Mouse (Mus musculus): ENCODE measurements around the gene Ehd2.

The Ehd2 gene

DNA sequence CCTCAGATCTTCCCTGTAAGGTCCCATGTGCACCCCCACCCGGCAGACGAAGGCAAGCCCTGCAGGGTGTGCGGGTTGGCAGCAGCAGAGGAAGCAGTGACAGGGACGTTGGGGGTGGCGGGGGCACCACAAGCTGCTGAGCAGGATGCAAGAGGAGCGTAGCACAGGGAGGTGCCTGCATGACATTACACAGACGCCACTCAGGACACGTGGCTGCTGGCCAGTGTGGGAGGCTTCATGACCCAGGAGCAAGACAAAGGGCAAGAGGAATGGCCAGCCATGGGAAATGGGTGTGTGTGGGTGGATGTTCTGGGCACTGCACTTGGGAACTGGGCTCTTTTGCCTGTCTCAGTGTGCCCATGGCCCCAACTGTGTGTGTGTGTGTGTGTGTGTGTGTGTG lies 12.9 kb upstream of the Ehd2 start:
- ATAC-seq (ENCODE audit: insufficient number of reproducible peaks, low FRiP score, low TSS enrichment), result no peak

DNA sequence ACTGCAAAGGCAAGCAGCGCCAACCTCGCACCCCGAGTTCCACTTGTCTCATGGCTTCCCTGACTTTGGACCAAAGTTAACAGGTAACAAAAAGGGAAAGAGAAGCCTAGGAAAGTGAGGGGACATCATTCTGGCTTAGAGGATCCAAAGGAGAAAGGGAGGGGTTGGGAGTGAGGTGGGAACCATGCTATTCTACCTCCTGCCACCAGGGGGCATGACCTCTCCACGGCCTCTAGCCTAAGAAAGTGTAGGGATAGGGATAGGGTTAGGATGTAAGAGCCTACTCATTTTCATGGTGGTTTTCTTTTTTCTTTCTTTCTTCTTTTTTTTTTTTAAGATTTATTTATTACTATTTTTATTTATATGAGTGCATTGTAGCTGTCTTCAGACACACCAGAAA lies 8.5 kb upstream of the Ehd2 start:
- no peak for ATAC-seq (ENCODE audit: insufficient number of reproducible peaks, low FRiP score, low TSS enrichment)

DNA sequence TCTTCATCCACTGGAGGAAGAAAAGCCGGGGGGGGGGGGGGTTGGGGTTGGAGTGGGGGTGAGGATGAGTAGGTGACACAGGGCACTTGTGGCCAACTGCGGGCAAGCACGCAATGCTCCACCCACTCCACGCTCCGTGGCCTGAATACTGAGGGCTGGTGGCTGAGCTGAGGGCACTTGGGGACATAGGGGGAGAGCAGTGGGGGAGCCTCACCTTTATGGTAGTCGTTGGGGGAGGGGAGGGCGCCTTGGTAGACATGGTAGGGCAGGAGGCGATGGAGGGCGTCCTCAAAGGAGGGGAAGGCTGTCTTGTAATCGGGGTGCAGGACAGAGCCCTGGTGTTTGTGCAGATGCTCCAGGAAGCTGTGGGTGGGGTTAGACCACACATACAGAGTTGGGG lies 8.1 kb upstream of the Ehd2 start:
- no peak for ATAC-seq (ENCODE audit: insufficient number of reproducible peaks, low FRiP score, low TSS enrichment)

DNA sequence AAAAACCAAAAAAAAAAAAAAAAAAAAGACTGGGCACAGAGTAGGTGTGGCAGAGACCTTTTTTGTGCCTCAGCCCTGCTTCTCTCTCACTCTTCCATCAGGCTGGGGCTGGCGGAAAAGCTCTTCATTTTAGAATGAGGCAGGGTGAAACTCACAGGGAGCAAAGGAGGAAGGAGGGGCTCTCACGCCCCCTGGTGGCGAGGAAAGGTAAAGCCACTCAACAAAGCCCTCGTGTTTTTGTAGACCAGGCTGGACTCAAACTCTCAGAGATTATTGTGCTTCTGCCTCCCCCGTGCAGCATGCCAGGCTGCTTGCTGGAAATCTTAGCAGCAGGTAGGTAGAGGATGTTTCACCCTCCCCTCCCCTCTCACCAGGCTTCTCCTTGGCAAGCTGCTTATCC lies 7.3 kb upstream of the Ehd2 start:
- ATAC-seq (ENCODE audit: insufficient number of reproducible peaks, low FRiP score, low TSS enrichment), result no peak

DNA sequence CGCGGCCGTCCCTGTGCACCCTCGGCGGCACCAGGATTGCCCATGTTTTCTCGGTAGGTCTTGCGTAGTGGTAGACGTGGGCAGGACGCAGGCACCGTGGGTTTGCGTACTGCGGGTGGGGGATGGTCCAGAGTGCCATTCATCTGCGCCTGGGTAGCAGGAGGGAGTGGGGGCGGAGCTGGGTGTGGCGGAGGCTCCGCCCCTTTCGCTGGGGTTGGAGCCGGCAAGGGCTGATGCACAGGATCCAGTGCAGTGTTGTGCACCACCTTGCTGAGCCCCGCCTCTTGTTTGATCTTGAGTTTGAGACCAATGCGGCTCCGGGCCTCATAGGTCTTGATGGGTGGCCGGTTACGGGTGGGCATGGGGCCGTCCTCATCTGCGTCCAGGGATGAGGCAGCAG lies 4.9 kb upstream of the Ehd2 start:
- 0 out of 2 replicates have a peak, but pooled peaks have one; percentile 17 for ATAC-seq (ENCODE audit: insufficient number of reproducible peaks, low FRiP score, low TSS enrichment)

DNA sequence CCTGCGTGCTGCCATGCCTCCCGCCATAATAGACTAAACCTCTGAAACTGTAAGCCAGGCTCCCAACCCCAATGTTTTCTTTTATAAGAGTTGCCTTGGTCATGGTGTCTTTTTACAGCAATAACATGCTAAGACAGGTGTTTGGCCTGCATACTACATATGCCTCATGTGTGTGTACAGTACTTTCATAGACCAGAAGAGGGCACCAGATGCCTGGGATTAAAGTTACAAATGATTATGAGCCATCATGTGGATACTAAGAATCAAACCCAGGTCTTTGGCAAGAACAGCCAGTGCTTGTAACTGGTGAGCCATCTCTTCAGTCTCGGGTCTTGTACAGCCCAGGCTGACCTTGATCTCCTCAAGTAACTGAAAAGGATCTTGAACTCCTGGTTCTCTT lies 2.3 kb upstream of the Ehd2 start:
- no peak for ATAC-seq (ENCODE audit: insufficient number of reproducible peaks, low FRiP score, low TSS enrichment)

DNA sequence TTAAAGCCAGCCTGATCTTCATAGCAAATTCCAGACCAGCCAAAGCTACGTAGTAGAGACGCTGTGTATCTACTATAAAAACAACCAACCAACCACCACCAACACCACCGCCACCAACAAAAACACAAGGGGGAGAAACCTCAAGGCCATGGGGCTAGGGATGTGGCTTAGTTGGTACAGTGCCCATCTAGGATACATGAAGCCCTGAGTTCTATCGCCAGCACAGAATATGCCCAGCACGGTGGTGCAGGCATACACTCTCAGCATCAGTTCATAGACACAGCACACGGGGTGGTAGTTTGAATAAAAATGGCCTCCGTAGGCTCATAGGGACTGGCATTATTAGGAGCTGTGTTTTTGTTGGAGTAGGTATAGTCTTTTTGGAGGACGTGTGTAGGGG lies 955 bp upstream of the Ehd2 start:
- no peak for ATAC-seq (ENCODE audit: insufficient number of reproducible peaks, low FRiP score, low TSS enrichment)

DNA sequence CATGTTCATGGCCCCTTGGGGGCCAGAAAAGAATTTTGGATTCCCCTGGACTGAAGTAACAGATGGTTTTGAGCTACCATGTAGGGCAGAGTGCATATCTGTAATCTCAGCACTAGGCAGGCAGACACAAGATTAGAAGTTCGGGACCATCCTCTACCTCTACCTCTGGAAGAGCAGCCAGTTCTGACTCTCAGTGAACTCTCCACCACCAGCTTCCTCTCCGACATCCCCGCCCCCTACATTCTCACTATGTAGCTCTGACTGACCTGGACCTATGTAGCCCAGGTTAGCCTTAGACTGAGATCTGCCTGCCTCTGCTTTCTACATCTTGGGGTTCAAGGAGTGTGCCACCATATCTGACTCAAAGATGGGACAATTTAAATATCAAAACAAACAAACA lies 878 bp downstream of the Ehd2 start:
- ATAC-seq (ENCODE audit: insufficient number of reproducible peaks, low FRiP score, low TSS enrichment), result no peak

DNA sequence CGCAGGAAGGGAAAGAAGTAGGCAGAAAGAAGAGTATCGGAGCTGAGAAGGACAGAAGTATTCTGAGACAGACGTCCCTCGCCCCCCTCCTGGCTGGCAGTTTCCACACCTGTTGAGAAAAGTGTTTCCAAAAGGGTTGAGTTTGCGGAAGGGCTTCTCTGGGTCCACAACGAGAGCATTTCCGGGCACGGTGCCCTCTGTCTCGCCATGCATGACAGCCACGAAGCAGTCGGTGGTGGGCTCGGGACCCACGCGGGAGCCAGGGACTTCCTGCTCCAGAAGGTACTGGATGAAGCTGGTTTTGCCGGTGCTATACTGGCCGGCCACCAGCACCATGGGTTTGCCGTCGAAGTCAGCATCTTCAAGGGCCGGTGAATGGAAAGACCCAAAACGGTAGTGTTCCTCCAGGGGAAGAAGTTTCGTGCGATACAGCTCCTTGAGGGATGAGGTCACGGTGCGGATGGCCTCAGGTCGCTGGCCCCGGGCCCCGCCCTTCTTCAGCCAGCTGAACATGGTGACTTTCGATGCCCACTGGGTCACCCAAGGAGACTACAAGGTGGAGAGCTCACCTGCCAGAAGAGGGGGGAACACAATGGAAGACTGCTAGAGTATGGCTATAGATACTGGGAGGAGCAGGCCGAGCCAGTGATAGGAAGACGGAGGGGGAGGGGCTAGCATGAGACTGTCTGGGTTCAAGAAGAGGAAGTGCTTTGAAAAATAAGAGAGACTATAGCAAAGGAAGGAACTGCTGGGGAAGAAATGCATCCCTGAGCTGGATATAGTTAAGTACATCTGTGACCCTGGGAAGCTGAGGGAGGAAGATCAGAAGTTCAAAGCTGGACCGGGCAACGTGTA lies 3.3 kb downstream of the Ehd2 start:
- ATAC-seq (ENCODE audit: insufficient number of reproducible peaks, low FRiP score, low TSS enrichment), result no peak

DNA sequence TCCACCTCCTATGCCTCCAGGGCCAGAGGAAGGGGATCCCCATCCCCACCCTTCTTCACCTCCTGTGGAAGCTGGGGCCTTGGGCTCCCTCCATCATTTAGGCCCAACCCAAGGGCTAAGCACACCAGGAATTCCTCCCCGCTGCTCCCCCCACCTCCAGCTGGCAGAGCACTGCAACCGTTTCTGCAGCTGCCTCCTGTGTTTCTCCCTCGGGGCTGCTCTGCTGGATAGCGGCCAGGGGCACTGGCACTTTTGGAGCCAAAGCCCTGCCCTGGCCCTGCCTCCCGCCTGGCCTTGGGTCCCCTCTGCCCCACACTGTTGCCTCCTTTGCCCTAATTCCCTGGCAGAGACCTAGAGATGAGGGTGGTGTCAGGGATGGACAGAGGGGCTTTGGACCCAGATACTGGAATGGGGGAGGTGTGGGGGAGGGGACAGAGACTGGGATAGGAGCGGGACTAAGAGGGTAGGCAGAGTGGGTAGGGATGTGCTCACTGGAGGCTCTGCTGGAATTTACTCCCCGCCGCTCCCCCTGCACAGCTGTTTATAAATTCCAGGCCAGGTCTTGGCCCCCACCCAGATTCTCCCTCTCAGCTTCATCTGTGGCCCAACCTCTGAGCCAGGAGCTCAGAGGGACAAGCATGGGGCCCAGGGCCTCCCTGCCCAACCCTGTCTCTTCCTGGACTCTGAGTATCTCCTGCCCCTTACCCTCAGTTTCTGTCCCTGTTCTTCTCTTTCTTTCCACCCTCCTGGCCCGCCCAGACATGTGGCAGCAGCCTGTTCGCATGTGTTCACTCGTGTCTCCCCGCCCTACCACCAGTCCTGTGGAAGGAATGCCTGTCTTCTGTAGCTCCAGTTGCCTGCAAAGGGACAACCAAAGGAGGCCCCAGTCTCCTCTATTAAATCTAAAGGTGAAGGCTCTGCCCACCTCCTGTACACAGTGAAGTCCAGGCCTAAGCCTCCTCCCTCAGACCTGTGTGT lies 4.8 kb downstream of the Ehd2 start:
- no peak for ATAC-seq (ENCODE audit: insufficient number of reproducible peaks, low FRiP score, low TSS enrichment)

DNA sequence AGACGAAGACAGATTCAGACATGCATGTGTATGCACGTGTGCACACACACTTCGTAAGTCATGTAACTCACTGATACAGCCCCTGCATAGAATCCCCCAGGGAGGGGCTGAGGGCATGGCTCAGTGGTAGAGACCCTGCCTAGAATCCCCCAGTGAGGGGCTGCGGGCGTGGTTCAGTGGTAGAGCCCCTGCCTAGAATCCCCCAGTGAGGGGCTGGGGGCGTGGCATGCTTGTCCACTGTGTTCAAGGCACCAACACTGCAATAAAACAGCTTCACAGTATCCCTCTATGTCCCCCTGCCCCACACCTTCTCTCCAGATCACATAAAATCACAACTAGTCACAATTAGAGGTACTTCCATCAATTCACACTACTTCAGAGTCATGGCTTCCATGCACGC lies 5.6 kb downstream of the Ehd2 start:
- ATAC-seq (ENCODE audit: insufficient number of reproducible peaks, low FRiP score, low TSS enrichment), result no peak

DNA sequence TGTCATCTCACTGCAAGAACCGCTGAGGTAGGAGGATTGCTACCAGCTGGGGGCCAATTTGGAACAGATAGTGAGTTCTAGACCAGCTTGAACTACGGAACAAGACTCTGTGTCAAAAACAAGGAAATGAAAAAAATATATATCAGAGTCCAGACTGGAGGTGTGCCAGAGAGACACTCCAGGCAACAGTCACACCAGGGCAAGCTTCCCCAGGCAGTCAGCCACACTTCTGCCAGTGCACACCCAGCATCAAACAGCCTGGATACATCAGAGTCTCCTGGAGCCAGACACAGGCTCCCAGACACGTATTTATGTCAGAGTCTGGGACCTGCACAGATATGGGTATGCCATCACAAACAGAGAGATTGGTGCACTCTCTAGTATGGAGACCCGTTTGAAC lies 6.1 kb downstream of the Ehd2 start:
- ATAC-seq (ENCODE audit: insufficient number of reproducible peaks, low FRiP score, low TSS enrichment), result no peak

DNA sequence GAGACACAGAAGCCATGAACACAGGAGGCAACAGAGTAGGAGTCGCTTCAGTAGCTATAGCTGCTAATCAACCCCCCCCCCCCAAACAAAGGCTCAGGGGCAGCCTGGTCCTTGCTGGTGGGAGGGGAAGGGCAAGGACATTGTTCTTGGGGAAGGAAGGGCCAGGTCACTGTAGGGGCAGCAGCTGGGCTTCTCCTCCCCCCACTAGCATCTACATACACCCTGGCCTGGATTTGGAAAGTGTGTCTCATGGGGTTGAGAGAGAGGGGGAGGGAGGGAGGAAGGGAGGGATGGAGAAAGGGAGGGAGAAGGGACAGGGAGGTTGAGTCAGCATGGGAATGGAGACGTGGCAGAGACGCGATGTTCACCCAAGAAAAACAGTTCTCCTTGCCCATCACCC lies 6.7 kb downstream of the Ehd2 start:
- ATAC-seq (ENCODE audit: insufficient number of reproducible peaks, low FRiP score, low TSS enrichment), result no peak

DNA sequence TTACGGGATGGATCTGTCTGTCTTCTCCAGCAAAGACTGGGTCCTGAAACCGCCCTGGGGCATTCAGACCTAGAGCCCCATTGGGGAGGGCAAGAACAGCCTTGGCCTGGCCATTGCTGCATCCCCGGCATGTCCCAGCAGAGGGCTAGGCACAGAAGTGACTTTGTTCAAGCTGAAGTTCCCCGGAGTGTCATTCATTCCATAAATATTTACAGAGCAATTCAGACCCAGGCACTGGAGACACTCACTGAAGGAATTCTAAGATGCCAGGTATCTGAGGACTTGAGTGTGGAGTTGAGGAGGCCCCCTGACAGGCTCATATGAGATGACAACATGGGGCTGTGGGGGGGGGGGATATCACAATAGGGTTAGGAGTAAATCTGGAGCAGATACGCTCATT lies 11.2 kb downstream of the Ehd2 start:
- ATAC-seq (ENCODE audit: insufficient number of reproducible peaks, low FRiP score, low TSS enrichment), result no peak

DNA sequence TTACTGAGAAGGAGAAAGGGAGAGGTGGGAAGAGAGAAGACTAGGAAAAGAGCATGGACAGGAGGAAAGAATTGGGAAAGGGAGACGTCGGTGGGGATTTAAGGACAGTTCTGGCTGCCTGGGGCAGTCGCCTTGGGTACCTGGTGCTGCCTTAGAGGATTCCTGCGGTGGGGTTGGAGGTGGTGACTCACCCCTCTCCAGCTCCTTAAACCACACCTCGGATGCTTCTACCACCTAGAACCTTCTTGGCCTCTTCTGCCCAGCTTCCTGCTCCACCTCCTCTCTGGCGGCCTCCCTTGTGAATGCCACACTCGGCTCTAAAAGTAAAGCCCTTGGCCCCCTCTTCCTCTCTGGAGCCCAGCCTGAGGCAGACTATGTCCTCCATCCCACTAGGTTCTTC lies 11.9 kb downstream of the Ehd2 start:
- no peak for ATAC-seq (ENCODE audit: insufficient number of reproducible peaks, low FRiP score, low TSS enrichment)

DNA sequence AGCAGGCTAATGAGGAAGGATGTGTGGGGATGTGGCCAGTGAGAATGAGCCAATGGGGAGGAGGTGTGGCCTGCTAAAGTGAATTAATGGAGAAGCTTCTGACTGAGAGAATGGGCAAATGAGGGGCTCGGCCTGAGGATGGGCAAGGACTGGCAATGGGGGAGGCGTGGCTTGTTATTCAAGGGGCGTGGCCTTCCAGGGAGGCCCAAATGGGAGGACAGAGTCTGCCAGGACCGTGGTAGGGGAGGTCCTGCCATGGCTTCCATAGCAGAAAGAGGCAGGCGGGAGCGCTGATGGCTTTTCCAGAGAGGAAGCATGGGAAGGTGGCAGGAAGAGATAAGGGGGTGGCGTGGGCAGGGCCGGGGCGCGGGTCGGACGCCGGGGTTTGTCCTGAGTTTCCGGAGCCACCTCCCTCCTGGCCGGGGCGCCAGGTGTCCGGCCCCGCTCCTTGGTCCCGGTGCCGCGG lies 12.4 kb downstream of the Ehd2 start:
- ATAC-seq (ENCODE audit: insufficient number of reproducible peaks, low FRiP score, low TSS enrichment), result no peak

DNA sequence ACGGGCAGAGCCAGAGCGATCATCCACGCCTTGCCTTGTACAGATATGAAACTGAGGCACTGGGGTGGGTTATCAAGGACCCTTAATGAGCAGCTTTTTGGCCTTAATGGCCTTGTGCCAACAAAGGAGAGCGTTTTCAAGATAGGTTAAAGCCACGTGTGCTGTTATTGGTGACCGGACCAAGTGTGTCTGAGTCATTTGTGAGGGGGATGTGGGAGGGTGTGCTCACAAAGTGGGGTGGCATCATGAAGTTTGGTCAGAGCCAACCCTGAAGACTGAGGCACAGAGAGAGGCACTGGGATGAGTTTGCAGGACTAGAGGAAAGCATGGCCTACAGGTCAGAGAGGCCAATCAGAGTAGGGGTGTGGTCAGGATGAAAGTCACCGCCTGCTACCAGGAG lies 12.9 kb downstream of the Ehd2 start:
- no peak for ATAC-seq (ENCODE audit: insufficient number of reproducible peaks, low FRiP score, low TSS enrichment)

DNA sequence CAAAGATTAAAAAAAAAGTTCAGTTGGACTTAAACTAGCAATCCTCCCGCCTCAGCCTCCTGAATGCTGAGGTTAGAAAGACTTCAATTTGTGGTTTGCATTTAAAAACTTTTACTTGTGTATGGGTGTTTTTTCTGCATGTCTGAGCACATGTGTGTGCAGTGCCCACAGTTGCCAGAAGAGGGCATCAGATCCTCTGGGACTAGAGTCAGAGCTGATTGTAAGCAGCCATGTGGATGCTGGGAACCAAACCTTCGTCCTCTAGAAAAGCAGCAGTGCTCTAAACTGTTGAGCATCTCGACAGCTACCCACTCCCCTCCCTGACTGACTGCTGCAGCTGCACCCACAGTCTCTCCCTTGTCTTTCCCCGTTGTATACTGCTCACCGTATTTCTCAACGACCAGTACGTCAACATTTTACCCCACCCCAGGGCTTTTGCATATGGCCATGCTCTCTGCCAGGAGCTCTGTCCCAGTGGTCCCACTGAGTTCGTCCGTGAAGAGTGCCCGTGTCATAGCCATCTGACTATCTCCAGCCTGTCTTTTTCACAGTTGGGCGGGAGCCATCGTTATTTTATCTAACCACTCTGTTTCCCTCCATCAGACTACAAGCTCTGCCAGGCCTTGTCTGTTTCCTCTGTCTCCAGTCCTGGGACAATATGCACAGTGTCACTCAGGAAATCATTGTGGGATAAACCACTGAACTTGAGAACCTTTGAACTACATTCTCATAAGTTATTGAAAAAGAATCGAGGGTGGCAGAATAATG lies 13.9 kb downstream of the Ehd2 start:
- no peak for ATAC-seq (ENCODE audit: insufficient number of reproducible peaks, low FRiP score, low TSS enrichment)

DNA sequence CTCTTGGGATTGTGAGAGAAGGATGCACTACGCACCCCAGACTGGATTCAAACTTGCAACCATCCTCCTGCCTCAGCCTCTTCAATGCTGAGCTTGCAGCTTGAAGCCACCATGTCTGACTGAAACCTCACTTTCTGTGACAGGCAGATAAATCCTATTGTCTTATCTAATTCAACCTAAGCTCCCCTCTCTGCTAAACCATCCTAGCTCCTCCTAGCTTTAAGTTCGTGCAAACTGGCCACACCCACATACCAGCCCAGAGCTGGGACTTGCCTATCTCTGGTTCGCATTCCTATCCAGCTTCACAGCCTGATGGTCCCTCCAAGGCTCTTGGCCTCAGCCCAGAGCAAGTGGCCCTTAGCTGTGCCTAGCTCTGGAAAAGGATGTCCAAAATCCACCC lies 15.0 kb downstream of the Ehd2 start:
- no peak for ATAC-seq (ENCODE audit: insufficient number of reproducible peaks, low FRiP score, low TSS enrichment)

DNA sequence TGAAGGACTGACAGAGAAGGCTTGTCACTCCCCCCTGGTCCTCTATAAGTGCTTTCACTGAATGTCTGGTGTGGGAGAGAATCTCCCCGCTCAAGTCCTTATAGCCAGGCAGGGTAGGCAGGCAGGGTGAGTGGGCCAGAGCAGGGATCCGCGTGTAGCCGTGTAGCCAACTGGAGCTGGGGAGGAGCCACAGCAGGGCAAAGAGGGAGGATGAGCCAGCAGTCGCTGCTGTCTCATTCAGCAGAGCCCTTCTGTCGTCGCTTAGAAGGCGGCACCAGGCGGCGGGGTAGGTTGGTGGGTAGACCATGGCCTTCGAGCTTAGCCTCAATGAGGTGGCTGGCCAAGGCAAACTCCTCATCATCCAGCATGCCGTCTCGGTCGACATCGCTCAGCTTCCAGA lies 17.4 kb downstream of the Ehd2 start:
- ATAC-seq (ENCODE audit: insufficient number of reproducible peaks, low FRiP score, low TSS enrichment), result no peak

All from cerebellum, adult (tissue).